Mouse (Mus musculus): ENCODE measurements around the gene Kmt2d. TPM values are rescaled to one million over a fixed set of nuclear protein-coding genes. Genes with fewer than 3 reads are reported as not detected.

Gene Kmt2d
- polyA plus RNA-seq, 1 experiment, result 20.8 TPM

DNA sequence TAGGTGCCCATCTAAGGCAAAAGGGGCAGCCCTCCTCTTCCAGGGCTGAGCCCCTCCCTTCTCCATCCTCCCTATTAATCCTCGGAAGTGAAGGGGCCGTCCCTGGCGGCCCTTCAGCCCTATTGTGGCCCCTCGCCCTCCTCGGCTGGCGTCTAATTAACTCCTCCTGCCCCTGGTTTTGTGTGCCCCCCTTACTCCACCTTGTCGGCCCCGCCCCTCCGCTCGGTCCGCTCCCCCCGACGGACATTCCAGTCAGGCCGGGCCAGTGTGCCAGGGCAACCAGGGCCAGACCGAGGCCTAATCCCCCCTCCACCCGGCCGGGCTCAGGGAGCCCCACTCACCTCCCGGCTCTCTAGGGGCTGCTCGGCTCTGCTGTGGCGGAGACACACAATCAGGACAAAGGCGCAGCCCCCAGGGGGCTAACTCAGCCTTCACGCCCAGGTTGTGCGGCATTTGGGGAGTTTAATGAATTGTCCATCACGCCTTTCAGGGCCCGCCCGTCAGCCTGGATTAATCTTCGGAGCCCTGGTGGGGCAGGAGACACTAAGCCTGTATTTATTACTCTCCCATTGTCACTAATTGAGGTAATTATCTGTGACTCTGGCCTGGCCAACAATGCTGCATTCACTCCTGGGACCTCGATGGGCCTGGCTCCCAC is 73.0 kb downstream of the Kmt2d start:
- no peaks in the 10 kb centered on the region for H3K27me3 ChIP-seq (replicated peaks; ENCODE audit: control insufficient read depth, insufficient read depth, low read length)
- TF ChIP-seq POLR2A (IDR thresholded peaks at IDR 0.05; ENCODE audit: low read depth, low read length), result no peak
- TF ChIP-seq CTCF (conservative IDR thresholded peaks at IDR 0.05; ENCODE audit: insufficient read depth, insufficient read length, low read depth, low read length), result no peak
- no peak for DNase-seq
- H3K4me3 ChIP-seq (ENCODE audit: insufficient read depth, low read depth, low read length), result no peak overlapping the region
- H3K36me3 ChIP-seq (ENCODE audit: control insufficient read depth, insufficient read depth, low read length), result no peaks in the 10 kb centered on the region
- no peak overlapping the region for H3K27ac ChIP-seq (ENCODE audit: insufficient read depth, low read depth, low read length)
- no peaks in the 10 kb centered on the region for H3K4me1 ChIP-seq (ENCODE audit: control insufficient read depth, insufficient read depth, low read length)
- 25% methylated on average over 28 of the region's 28 CpGs for WGBS

DNA sequence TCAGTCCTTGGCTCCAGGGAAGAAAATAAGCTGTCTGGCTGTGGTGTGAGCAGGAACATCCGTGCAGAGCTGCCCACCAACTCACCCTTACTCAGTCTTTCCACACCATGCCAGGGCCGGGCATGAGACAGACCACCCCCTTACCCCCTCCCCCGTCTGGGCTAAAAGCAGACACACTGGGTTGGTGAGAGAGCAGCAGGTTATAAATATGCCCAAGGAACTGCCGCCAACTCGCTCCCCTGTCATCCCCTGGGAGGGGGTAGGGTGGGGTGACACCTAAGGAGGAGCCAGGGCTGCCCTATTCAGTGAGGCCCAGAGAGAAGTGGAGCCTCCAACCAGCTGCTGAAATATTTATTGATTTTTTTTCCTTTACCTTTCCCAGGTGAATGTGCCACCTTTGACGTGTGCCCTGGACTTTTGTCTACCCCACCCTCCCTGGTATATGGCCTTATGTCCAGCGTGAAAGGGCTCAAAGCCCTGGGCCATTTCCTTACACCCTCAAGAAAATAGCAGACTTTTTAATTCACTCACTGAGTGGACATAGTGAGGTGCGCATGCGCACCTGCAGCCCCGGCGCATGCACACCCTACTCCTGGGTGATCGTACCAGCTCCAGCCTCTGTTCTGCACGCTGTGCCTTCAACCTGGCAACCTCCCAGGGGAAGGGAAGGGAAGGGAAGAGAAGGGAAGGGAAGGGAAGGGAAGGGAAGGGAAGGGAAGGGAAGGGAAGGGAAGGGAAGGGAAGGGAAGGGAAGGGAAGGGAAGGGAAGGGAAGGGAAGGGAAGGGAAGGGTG is 74.0 kb downstream of the Kmt2d start:
- H3K36me3 ChIP-seq (ENCODE audit: control insufficient read depth, insufficient read depth, low read length), result no peaks in the 10 kb centered on the region
- no peak for TF ChIP-seq POLR2A (IDR thresholded peaks at IDR 0.05; ENCODE audit: low read depth, low read length)
- no peak for TF ChIP-seq CTCF (conservative IDR thresholded peaks at IDR 0.05; ENCODE audit: insufficient read depth, insufficient read length, low read depth, low read length)
- H3K4me1 ChIP-seq (ENCODE audit: control insufficient read depth, insufficient read depth, low read length), result 0 out of 2 replicates have a peak, but pooled peaks cover 3% of the 10 kb centered on the region
- H3K27me3 ChIP-seq (replicated peaks; ENCODE audit: control insufficient read depth, insufficient read depth, low read length), result peaks cover 3% of the 10 kb centered on the region
- no peak overlapping the region for H3K4me3 ChIP-seq (ENCODE audit: insufficient read depth, low read depth, low read length)
- DNase-seq, result no peak
- WGBS, result 8% methylated on average over 13 of the region's 13 CpGs
- H3K27ac ChIP-seq (ENCODE audit: insufficient read depth, low read depth, low read length), result no peak overlapping the region

DNA sequence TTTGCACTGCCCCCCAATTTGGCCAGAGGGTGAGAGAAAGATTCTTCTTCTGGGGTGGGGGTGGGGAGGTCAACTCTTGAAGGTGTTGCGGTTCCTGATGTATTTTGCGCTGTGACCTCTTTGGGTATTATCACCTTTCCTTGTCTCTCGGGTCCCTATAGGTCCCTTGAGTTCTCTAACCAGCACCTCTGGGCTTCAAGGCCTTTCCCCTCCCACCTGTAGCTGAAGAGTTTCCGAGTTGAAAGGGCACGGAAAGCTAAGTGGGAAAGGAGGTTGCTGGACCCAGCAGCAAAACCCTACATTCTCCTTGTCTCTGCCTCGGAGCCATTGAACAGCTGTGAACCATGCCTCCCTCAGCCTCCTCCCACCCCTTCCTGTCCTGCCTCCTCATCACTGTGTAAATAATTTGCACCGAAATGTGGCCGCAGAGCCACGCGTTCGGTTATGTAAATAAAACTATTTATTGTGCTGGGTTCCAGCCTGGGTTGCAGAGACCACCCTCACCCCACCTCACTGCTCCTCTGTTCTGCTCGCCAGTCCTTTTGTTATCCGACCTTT is 77.8 kb downstream of the Kmt2d start:
- 19% methylated on average over 13 of the region's 13 CpGs for WGBS

DNA sequence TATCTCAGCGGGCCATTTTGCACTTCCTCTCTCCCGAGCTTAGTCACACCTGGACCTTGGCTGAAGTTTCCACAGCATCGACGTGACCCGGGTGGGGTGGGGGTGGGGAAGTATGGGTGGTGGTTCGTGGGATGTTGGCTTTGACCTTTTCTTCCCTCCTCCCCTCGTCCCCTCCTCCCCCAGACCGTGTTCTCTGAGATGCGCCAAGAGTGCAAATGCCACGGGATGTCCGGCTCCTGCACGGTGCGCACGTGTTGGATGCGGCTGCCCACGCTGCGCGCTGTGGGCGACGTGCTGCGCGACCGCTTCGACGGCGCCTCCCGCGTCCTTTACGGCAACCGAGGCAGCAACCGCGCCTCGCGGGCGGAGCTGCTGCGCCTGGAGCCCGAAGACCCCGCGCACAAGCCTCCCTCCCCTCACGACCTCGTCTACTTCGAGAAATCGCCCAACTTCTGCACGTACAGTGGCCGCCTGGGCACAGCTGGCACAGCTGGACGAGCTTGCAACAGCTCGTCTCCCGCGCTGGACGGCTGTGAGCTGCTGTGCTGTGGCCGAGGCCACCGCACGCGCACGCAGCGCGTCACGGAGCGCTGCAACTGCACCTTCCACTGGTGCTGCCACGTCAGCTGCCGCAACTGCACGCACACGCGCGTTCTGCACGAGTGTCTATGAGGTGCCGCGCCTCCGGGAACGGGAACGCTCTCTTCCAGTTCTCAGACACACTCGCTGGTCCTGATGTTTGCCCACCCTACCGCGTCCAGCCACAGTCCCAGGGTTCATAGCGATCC is 78.6 kb downstream of the Kmt2d start:
- 2% methylated on average over 75 of the region's 75 CpGs for WGBS
- TF ChIP-seq CTCF (conservative IDR thresholded peaks at IDR 0.05; ENCODE audit: insufficient read depth, insufficient read length, low read depth, low read length) (no peak), POLR2A (IDR thresholded peaks at IDR 0.05; ENCODE audit: low read depth, low read length) (no peak)
- Histone ChIP-seq H3K4me1 (ENCODE audit: control insufficient read depth, insufficient read depth, low read length) (0 out of 2 replicates have a peak, but pooled peaks cover 3% of the 10 kb centered on the region), H3K27ac (ENCODE audit: insufficient read depth, low read depth, low read length) (no peak overlapping the region), H3K4me3 (ENCODE audit: insufficient read depth, low read depth, low read length) (peak overlapping the region; percentile 1; the same call in 1 of the 2 replicates), H3K36me3 (ENCODE audit: control insufficient read depth, insufficient read depth, low read length) (no peaks in the 10 kb centered on the region), H3K27me3 (replicated peaks; ENCODE audit: control insufficient read depth, insufficient read depth, low read length) (peaks cover 12% of the 10 kb centered on the region)
- DNase-seq, result no peak

More for the DNA sequence above, 77.8 kb downstream of the Kmt2d start:
- no peak for DNase-seq
- H3K27ac ChIP-seq (ENCODE audit: insufficient read depth, low read depth, low read length), result no peak overlapping the region
- H3K36me3 ChIP-seq (ENCODE audit: control insufficient read depth, insufficient read depth, low read length), result no peaks in the 10 kb centered on the region
- peaks cover 12% of the 10 kb centered on the region for H3K27me3 ChIP-seq (replicated peaks; ENCODE audit: control insufficient read depth, insufficient read depth, low read length)
- TF ChIP-seq CTCF (conservative IDR thresholded peaks at IDR 0.05; ENCODE audit: insufficient read depth, insufficient read length, low read depth, low read length) (no peak), POLR2A (IDR thresholded peaks at IDR 0.05; ENCODE audit: low read depth, low read length) (no peak)
- no peak overlapping the region for H3K4me3 ChIP-seq (ENCODE audit: insufficient read depth, low read depth, low read length)
- 0 out of 2 replicates have a peak, but pooled peaks cover 3% of the 10 kb centered on the region for H3K4me1 ChIP-seq (ENCODE audit: control insufficient read depth, insufficient read depth, low read length)

DNA sequence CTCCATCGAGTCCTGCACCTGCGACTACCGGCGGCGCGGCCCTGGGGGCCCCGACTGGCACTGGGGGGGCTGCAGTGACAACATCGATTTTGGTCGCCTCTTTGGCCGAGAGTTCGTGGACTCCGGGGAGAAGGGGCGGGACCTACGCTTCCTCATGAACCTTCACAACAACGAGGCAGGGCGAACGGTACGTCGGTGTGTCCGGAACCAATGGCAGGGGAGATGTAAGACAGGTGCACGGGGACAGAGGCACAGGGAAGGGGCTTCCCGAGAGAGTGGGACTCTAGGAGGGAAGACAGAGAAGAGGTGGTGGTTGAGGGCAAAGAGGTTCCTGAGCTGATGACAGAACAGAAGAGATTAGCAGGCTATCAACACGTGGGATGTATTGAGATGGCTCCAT is 79.2 kb downstream of the Kmt2d start:
- Histone ChIP-seq H3K27me3 (replicated peaks; ENCODE audit: control insufficient read depth, insufficient read depth, low read length) (peaks cover 12% of the 10 kb centered on the region), H3K4me3 (ENCODE audit: insufficient read depth, low read depth, low read length) (no peak overlapping the region)

DNA sequence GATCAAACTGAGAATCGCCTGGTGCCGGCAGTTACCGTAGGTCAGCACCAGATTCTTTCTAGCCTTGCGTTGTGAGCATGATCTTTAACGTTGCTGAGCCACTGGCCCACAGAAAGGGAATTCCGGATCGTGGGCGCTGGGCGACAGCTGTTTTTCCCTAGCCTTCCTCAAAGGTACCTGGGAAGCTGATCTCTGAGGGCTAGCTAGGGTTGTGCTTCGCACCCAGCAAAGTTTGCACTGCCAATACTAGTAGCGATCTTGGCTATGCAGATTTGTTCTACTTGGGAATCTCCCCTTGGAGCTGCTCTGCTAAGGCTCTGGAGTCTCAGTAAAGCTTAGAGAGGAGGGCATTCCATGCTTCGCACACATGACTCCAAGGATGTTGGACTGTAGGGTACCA is 79.8 kb downstream of the Kmt2d start:
- H3K27me3 ChIP-seq (replicated peaks; ENCODE audit: control insufficient read depth, insufficient read depth, low read length), result peaks cover 12% of the 10 kb centered on the region
- no peak overlapping the region for H3K27ac ChIP-seq (ENCODE audit: insufficient read depth, low read depth, low read length)
- H3K36me3 ChIP-seq (ENCODE audit: control insufficient read depth, insufficient read depth, low read length), result no peaks in the 10 kb centered on the region
- 2% methylated on average over 12 of the region's 12 CpGs for WGBS
- no peak for TF ChIP-seq CTCF (conservative IDR thresholded peaks at IDR 0.05; ENCODE audit: insufficient read depth, insufficient read length, low read depth, low read length)
- TF ChIP-seq POLR2A (IDR thresholded peaks at IDR 0.05; ENCODE audit: low read depth, low read length), result no peak
- 0 out of 2 replicates have a peak, but pooled peaks cover 3% of the 10 kb centered on the region for H3K4me1 ChIP-seq (ENCODE audit: control insufficient read depth, insufficient read depth, low read length)
- no peak for DNase-seq
- H3K4me3 ChIP-seq (ENCODE audit: insufficient read depth, low read depth, low read length), result peak overlapping the region; percentile 12; the same call in 1 of the 2 replicates

More for the DNA sequence above, 79.2 kb downstream of the Kmt2d start:
- no peak overlapping the region for H3K27ac ChIP-seq (ENCODE audit: insufficient read depth, low read depth, low read length)
- 0 out of 2 replicates have a peak, but pooled peaks cover 3% of the 10 kb centered on the region for H3K4me1 ChIP-seq (ENCODE audit: control insufficient read depth, insufficient read depth, low read length)
- WGBS, result 2% methylated on average over 23 of the region's 23 CpGs
- no peaks in the 10 kb centered on the region for H3K36me3 ChIP-seq (ENCODE audit: control insufficient read depth, insufficient read depth, low read length)
- no peak for DNase-seq
- TF ChIP-seq CTCF (conservative IDR thresholded peaks at IDR 0.05; ENCODE audit: insufficient read depth, insufficient read length, low read depth, low read length), result no peak
- no peak for TF ChIP-seq POLR2A (IDR thresholded peaks at IDR 0.05; ENCODE audit: low read depth, low read length)

Data from kidney, adult 2 months (tissue).